Mouse (Mus musculus): ENCODE results near the gene Nrg3.

- TF ChIP-seq CTCF (IDR thresholded peaks at IDR 0.05; ENCODE audit: low read depth) (no peak), EP300 (optimal IDR thresholded peaks at IDR 0.05) (no peak)
Measured at GRCm38 (mm10) chr14:39421874-39422273, 51.0 kb downstream of the Nrg3 start.
